Mouse (Mus musculus) liver, postnatal 0 days (tissue): Measurements from ENCODE around the gene Kifc3. TPM values are rescaled to one million over a fixed set of nuclear protein-coding genes. Genes with fewer than 3 reads are reported as not detected.

Experiments used
- ATAC-seq: fragments of 200-750 bp; cut with Nextera tagmentation; 2 replicates; pipeline ENCODE4 v1.8.0; 2017; ENCODE audit warnings: mild to moderate bottlenecking, moderate library complexity
- DNase-seq: peaks from one replicate; pipeline ENCODE4 v3.0.0-alpha.2; 2016
- H3K27ac ChIP-seq: fragments of 300-500 bp; sonication (generic); 2 replicates; pipeline ENCODE4 v1.5.1; 2014; ENCODE audit warnings: antibody characterized with exemption, moderate library complexity, mild to moderate bottlenecking, low read depth
- H3K27me3 ChIP-seq: fragments of 300-500 bp; sonication (generic); 2 replicates; pipeline ENCODE4 v1.6.1; 2014; ENCODE audit warnings: low read length, control low read depth, mixed read lengths; ENCODE audit not compliant: insufficient read depth
- H3K36me3 ChIP-seq: fragments of 300-500 bp; sonication (generic); replicated peaks from 2 replicates; pipeline ENCODE4 v1.6.1; 2014; ENCODE audit warnings: mild to moderate bottlenecking, control low read depth, low read length, moderate library complexity, mixed read lengths; ENCODE audit not compliant: insufficient read depth
- H3K4me1 ChIP-seq: fragments of 300-500 bp; sonication (generic); 2 replicates; pipeline ENCODE4 v1.6.1; 2014; ENCODE audit warnings: antibody characterized with exemption, mild to moderate bottlenecking, control low read depth; ENCODE audit not compliant: insufficient read depth
- H3K4me2 ChIP-seq: fragments of 300-500 bp; sonication (generic); 2 replicates; pipeline ENCODE4 v1.6.1; 2014; ENCODE audit warnings: low read depth, mild to moderate bottlenecking, low read length, moderate library complexity, mixed read lengths
- H3K4me3 ChIP-seq: fragments of 300-500 bp; sonication (generic); 2 replicates; pipeline ENCODE4 v1.5.1; 2014; ENCODE audit warnings: low read depth, low read length
- H3K9ac ChIP-seq: fragments of 300-500 bp; sonication (generic); replicated peaks from 2 replicates; pipeline ENCODE4 v1.6.1; 2014; ENCODE audit warnings: mild to moderate bottlenecking, moderate library complexity
- H3K9me3 ChIP-seq: fragments of 300-500 bp; sonication (generic); 2 replicates; pipeline ENCODE4 v1.6.1; 2016; ENCODE audit warnings: mild to moderate bottlenecking, control low read depth, low read length, mixed read lengths
- CTCF ChIP-seq: sonication (generic); IDR thresholded peaks from 2 replicates; pipeline ENCODE4 v1.5.1; 2016; ENCODE audit warnings: antibody characterized with exemption, low read depth
- EP300 ChIP-seq: IDR thresholded peaks from 2 replicates; pipeline ENCODE4 v1.6.1; 2016; ENCODE audit warnings: antibody characterized with exemption, low read depth, mild to moderate bottlenecking
- WGBS: fragments of 180-500 bp; shearing (Covaris S2); extraction: QIAGEN DNeasy Blood & Tissue Kit; methylation state at CpG from one replicate; pipeline ENCODE4 v1.1.7; 2014; ENCODE audit not compliant: insufficient replicate concordance; 5-methylcytosine and 5-hydroxymethylcytosine counted together
- polyA plus RNA-seq: library from polyadenylated mRNA; unstranded; fragments of >200 nt; fragmentation: Nextera tagmentation; extraction: Ambion mirVana; gene quantifications from 2 replicates; pipeline ENCODE4 v1.2.1, GENCODE M21; 2015

Gene Kifc3
- polyA plus RNA-seq, 1 experiment from 2014 or later, result 5.4 TPM

DNA sequence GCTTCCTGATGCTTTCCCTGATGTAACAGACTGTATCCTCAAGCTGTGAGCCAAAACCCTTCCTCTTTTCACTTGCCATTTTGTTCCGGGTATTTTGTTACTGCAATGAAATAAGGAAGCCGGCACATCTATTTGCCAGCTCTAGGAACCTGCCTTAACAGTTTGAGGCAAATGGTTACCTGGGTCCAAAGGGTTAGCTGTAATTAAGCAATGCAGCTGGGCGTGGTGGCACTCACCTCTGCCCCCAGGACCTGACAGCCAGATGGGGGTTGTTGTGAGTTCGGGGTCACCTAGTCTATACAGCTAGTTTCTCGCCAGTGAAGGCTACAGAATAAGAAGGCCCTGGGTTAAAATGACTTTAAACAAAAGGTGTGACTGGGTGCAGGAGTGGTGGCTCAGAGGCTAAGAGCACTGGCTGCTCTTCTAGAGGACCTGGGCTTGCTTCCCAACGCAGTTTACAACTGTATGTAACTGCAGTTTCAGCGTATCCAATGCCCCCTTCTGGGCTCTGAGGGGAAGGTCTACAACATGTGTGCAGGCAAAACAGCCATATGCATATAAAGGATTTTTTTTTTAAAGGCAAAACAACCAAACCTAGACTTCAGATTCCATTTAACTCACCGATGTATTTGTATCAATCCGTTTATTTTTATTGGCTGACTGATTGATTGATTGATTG is 11.0 kb downstream of the Kifc3 start:
- ATAC-seq (no peak), DNase-seq (no peak)
- TF ChIP-seq CTCF (no peak), EP300 (no peak)
- no peaks in the 10 kb centered on the region for H3K9me3 ChIP-seq
- H3K9ac ChIP-seq, result no peak overlapping the region
- H3K27ac ChIP-seq, result no peak overlapping the region
- H3K27me3 ChIP-seq, result no peaks in the 10 kb centered on the region
- 67% methylated on average over 9 of the region's 9 CpGs for WGBS
- no peak overlapping the region for H3K4me3 ChIP-seq
- H3K36me3 ChIP-seq, result no peaks in the 10 kb centered on the region
- H3K4me1 ChIP-seq, result no peaks in the 10 kb centered on the region
- no peak overlapping the region for H3K4me2 ChIP-seq

DNA sequence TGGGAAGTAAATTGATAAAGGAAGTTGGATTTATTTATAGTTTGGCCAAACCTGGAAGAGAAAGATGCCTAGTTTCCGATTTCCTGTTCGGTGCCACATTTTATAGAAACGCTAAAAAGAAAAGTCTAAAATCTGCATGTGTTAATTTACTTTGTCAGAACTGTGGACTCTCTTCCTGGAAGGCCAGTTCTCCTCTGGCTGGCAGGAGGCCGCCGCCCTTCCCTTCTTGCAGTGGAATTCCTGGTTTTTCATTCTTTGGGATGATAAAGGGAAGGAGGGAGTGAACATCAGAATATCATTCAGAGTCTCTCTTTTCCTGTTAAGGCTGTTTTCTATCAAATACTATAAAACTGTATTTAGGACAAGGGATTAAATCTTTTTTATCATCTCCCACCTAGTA is 15.0 kb downstream of the Kifc3 start:
- TF ChIP-seq CTCF (no peak), EP300 (no peak)
- H3K27me3 ChIP-seq, result no peaks in the 10 kb centered on the region
- ATAC-seq, result no peak
- H3K4me1 ChIP-seq, result no peaks in the 10 kb centered on the region
- no peaks in the 10 kb centered on the region for H3K9me3 ChIP-seq
- H3K27ac ChIP-seq, result no peak overlapping the region
- DNase-seq, result no peak
- H3K36me3 ChIP-seq, result no peaks in the 10 kb centered on the region
- H3K4me3 ChIP-seq, result no peak overlapping the region
- no peak overlapping the region for H3K9ac ChIP-seq
- H3K4me2 ChIP-seq, result no peak overlapping the region
- WGBS, result 74% methylated on average over 5 of the region's 5 CpGs

DNA sequence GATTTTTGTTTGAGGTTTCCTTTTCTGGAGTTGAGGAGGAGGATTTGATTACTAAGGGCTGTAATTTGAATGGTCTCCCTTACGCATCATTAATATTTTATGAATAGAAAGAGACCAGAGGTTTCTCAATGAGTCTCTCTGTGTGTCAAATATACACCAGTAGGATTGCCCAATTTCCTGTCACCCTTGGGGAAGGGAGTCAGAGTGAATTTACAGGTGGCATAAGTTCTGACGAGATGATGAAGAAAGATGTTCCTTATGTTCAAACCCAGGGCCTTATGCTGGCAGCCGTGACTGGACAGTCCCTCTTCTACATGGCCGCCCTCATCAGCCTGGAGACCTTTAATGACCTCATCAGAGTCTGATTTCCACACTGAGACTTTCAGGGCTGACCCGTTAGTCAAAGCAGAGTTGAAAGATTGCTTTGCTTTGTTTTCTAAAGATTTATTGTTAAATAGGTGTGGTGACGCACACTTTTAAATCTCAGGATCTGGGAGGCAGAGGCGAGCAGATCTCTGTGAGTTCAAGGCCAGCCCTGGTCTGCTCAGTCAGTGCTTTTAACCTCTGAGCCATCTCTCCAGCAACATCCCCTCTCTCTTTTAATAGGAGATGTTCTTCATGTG is 16.6 kb downstream of the Kifc3 start:
- Histone ChIP-seq H3K4me1 (no peaks in the 10 kb centered on the region), H3K9ac (no peak overlapping the region), H3K27ac (no peak overlapping the region), H3K9me3 (no peaks in the 10 kb centered on the region), H3K27me3 (no peaks in the 10 kb centered on the region), H3K36me3 (no peaks in the 10 kb centered on the region), H3K4me2 (no peak overlapping the region), H3K4me3 (no peak overlapping the region)
- DNase-seq (no peak), ATAC-seq (no peak)
- WGBS, result 65% methylated on average over 7 of the region's 7 CpGs
- no peak for TF ChIP-seq EP300
- TF ChIP-seq CTCF, result no peak

DNA sequence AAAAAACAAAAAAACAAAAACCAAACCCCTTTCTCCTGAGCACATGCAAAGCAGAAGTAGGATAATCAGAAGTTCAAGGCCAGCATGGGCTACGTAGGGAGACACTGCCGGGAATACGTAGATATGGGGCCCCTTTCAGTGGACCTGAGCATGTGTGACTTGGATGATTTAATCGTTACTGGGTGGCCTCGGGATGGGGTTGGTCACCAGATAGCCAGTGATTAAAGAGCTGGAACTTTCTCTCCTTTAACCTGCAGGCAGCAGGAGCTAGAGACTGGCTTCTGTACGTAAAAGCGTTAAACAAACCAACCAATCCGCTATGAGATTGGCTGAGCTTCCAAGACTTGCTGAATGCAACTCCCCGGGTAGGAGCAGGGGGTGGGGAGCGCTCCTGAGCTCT is 17.5 kb downstream of the Kifc3 start:
- 58% methylated on average over 10 of the region's 10 CpGs for WGBS

DNA sequence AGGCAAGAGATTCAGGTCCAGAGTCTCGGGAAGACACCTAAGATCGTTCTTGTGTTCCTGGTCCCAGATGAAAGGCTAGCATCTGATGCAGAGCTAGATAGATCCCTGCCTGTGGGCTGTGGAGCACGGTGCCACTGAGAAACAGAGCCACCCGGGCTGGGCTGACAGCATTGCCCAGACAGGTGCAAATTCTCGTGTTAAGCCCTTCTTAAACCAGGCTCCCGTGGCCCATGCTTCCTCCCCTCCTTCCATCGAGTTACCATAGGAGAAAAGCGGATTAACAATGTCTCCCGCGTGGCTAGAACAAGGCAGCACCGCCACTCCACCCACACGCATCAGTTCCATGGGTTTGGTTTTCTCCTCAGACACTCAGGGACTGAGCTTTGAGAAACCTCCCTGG is 18.4 kb downstream of the Kifc3 start:
- no peak for ATAC-seq
- 72% methylated on average over 12 of the region's 12 CpGs for WGBS

More for the DNA sequence above, 17.5 kb downstream of the Kifc3 start:
- no peak overlapping the region for H3K4me2 ChIP-seq
- H3K4me3 ChIP-seq, result no peak overlapping the region
- H3K27me3 ChIP-seq, result no peaks in the 10 kb centered on the region
- no peak for ATAC-seq
- TF ChIP-seq CTCF (no peak), EP300 (no peak)
- no peak overlapping the region for H3K9ac ChIP-seq
- no peaks in the 10 kb centered on the region for H3K9me3 ChIP-seq
- H3K4me1 ChIP-seq, result no peaks in the 10 kb centered on the region
- no peaks in the 10 kb centered on the region for H3K36me3 ChIP-seq
- DNase-seq, result no peak
- no peak overlapping the region for H3K27ac ChIP-seq

DNA sequence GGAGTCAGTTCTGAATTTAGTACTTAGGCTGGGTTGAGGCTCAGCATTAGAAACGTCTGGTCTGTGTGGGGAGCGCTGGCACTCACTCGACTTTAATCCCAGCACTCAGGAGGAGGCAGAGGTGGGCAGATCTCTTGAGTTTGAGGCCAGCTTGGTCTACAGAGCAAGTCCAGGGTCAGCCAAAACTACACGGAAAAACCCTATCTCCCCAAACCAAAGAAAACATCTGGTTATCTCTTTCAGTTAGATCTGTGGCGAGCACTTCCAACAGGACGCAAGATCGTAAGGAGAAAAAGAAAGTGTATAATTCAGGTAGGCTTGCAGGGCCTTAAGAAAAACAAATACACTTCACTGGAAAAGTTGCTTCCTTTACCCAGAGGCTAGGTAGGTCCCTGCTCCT is 20.8 kb downstream of the Kifc3 start:
- no peak overlapping the region for H3K9ac ChIP-seq
- H3K27me3 ChIP-seq, result no peaks in the 10 kb centered on the region
- ATAC-seq (no peak), DNase-seq (no peak)
- no peak for TF ChIP-seq CTCF
- no peak for TF ChIP-seq EP300
- no peaks in the 10 kb centered on the region for H3K9me3 ChIP-seq
- H3K4me2 ChIP-seq, result no peak overlapping the region
- no peak overlapping the region for H3K27ac ChIP-seq
- 41% methylated on average over 7 of the region's 7 CpGs for WGBS
- no peak overlapping the region for H3K4me3 ChIP-seq
- H3K36me3 ChIP-seq, result no peaks in the 10 kb centered on the region
- no peaks in the 10 kb centered on the region for H3K4me1 ChIP-seq

More for the DNA sequence above, 18.4 kb downstream of the Kifc3 start:
- H3K27ac ChIP-seq, result no peak overlapping the region
- H3K36me3 ChIP-seq, result no peaks in the 10 kb centered on the region
- no peak overlapping the region for H3K4me2 ChIP-seq
- no peaks in the 10 kb centered on the region for H3K9me3 ChIP-seq
- H3K4me1 ChIP-seq, result no peaks in the 10 kb centered on the region
- TF ChIP-seq EP300 (no peak), CTCF (no peak)
- DNase-seq, result no peak
- no peak overlapping the region for H3K9ac ChIP-seq
- H3K27me3 ChIP-seq, result no peaks in the 10 kb centered on the region
- H3K4me3 ChIP-seq, result no peak overlapping the region
